In genomic region chr10:115708623-115709022, GRCm38 (mm10) we compare ENCODE assay signal across 14 mouse cellular contexts.
A peak's percentile ranks its signal among the peaks of the same experiment; 100 is the strongest.
DNase-seq lines count a peak whose midpoint lies in the region; ATAC-seq and TF ChIP-seq lines count a peak whose summit lies in the region.
"Had no signal": no experiment of that assay in that cellular context is flagged by ENCODE, and none has a peak within 500 bp of the region (broad histone marks: within the 10 kb centered on the region; RNA-seq: fewer than 3 reads in every experiment).

No protein-coding gene starts in this region.

- H3K27me3 ChIP-seq in intestine, embryonic 14.5 days (replicated peaks; ENCODE audit: control insufficient read depth, insufficient read depth, low read length), result no peaks in the 10 kb centered on the region
- no peaks in the 10 kb centered on the region for H3K27me3 ChIP-seq in intestine, postnatal 0 days (replicated peaks; ENCODE audit: control insufficient read depth, insufficient read depth, low read length)
- no peaks in the 10 kb centered on the region for H3K27me3 ChIP-seq in neural tube, embryonic 15.5 days (replicated peaks)
- H3K27me3 ChIP-seq in intestine, embryonic 15.5 days (replicated peaks), result no peaks in the 10 kb centered on the region

- H3K4me1 ChIP-seq in intestine, embryonic 14.5 days (replicated peaks; ENCODE audit: control insufficient read depth, insufficient read depth, low read length), result no peaks in the 10 kb centered on the region
- no peaks in the 10 kb centered on the region for H3K4me1 ChIP-seq in intestine, postnatal 0 days (replicated peaks; ENCODE audit: control insufficient read depth, insufficient read depth, low read length)
- no peaks in the 10 kb centered on the region for H3K4me1 ChIP-seq in neural tube, embryonic 15.5 days
- H3K4me1 ChIP-seq in intestine, embryonic 15.5 days (replicated peaks), result no peaks in the 10 kb centered on the region

- H3K27ac ChIP-seq in intestine, embryonic 14.5 days (ENCODE audit: low read depth), result no peak overlapping the region
- H3K27ac ChIP-seq in intestine, postnatal 0 days (ENCODE audit: low read depth, low read length), result no peak overlapping the region
- no peak overlapping the region for H3K27ac ChIP-seq in neural tube, embryonic 15.5 days (replicated peaks)
- no peak overlapping the region for H3K27ac ChIP-seq in intestine, embryonic 15.5 days

- ATAC-seq in intestine, embryonic 14.5 days (replicated peaks; ENCODE audit: low FRiP score, low TSS enrichment, low read depth), result no peak
- no peak for ATAC-seq in intestine, postnatal 0 days
- no peak for ATAC-seq in neural tube, embryonic 15.5 days (ENCODE audit: low FRiP score)
- ATAC-seq in intestine, embryonic 15.5 days, result no peak
- ATAC-seq: CD4-positive, CD25-positive, alpha-beta regulatory T cell, adult 4 months; forebrain, postnatal 0 days; midbrain, embryonic 16.5 days; Patski had no signal

- 50% methylated on average over 14 of the region's 14 CpGs for WGBS in intestine, embryonic 14.5 days
- 57% methylated on average over 14 of the region's 14 CpGs for WGBS in intestine, postnatal 0 days
- 70% methylated on average over 14 of the region's 14 CpGs for WGBS in neural tube, embryonic 15.5 days
- 39% methylated on average over 14 of the region's 14 CpGs for WGBS in intestine, embryonic 15.5 days

- TF ChIP-seq CTCF in intestine, postnatal 0 days (IDR thresholded peaks at IDR 0.05; ENCODE audit: low read depth), result no peak

- no peak for DNase-seq in intestine, embryonic 14.5 days (ENCODE audit: low spot score)
- no peak for DNase-seq in neural tube, embryonic 10.5 days (ENCODE audit: extremely low spot score, low spot score)
- no peak for DNase-seq in cerebellum, postnatal 25 days
- no peak for DNase-seq in cerebellum, postnatal 14 days
- DNase-seq: forebrain, postnatal 0 days; heart, adult 11 months; lung, postnatal 10 days; right cerebral cortex, postnatal 25 days had no signal

- H3K4me3 ChIP-seq in intestine, embryonic 14.5 days (ENCODE audit: low read depth, low read length), result no peak overlapping the region
- H3K4me3 ChIP-seq in intestine, postnatal 0 days (ENCODE audit: low read depth, low read length), result no peak overlapping the region
- H3K4me3 ChIP-seq in neural tube, embryonic 15.5 days (replicated peaks), result no peak overlapping the region
- H3K4me3 ChIP-seq in intestine, embryonic 15.5 days (replicated peaks), result no peak overlapping the region

- H3K9me3 ChIP-seq in intestine, embryonic 14.5 days (ENCODE audit: control insufficient read depth, low read length), result no peaks in the 10 kb centered on the region
- H3K9me3 ChIP-seq in intestine, postnatal 0 days (ENCODE audit: control insufficient read depth), result no peaks in the 10 kb centered on the region
- H3K9me3 ChIP-seq in neural tube, embryonic 15.5 days (replicated peaks), result no peaks in the 10 kb centered on the region
- no peaks in the 10 kb centered on the region for H3K9me3 ChIP-seq in intestine, embryonic 15.5 days

- peak overlapping the region; percentile 36 for H3K4me2 ChIP-seq in intestine, embryonic 14.5 days (ENCODE audit: low read length)
- H3K4me2 ChIP-seq in intestine, postnatal 0 days (replicated peaks; ENCODE audit: low read depth), result no peak overlapping the region; the same call in 1 of the 2 replicates
- peak overlapping the region; percentile 17; the same call in 1 of the 2 replicates for H3K4me2 ChIP-seq in neural tube, embryonic 15.5 days
- H3K4me2 ChIP-seq in intestine, embryonic 15.5 days (replicated peaks), result peak overlapping the region; percentile 20; the same call in 1 of the 2 replicates

- H3K9ac ChIP-seq in intestine, embryonic 14.5 days (ENCODE audit: low read length), result no peak overlapping the region
- no peak overlapping the region for H3K9ac ChIP-seq in intestine, postnatal 0 days (ENCODE audit: low read depth, low read length)
- no peak overlapping the region for H3K9ac ChIP-seq in neural tube, embryonic 15.5 days (replicated peaks)
- H3K9ac ChIP-seq in intestine, embryonic 15.5 days, result no peak overlapping the region
- H3K9ac ChIP-seq: forebrain, postnatal 0 days had no signal

- H3K36me3 ChIP-seq in intestine, embryonic 14.5 days (ENCODE audit: control insufficient read depth, insufficient read depth, low read length), result no peaks in the 10 kb centered on the region
- no peaks in the 10 kb centered on the region for H3K36me3 ChIP-seq in intestine, postnatal 0 days (ENCODE audit: control insufficient read depth, insufficient read depth)
- H3K36me3 ChIP-seq in neural tube, embryonic 15.5 days, result no peaks in the 10 kb centered on the region
- no peaks in the 10 kb centered on the region for H3K36me3 ChIP-seq in intestine, embryonic 15.5 days
